Mouse (Mus musculus) testis, adult 2 months (tissue): ENCODE results near the gene Plcb1.

Experiments
- CTCF ChIP-seq: fragments of 200-500 bp; IDR thresholded peaks from 2 replicates; pipeline ENCODE4 v1.5.1; 2012; ENCODE audit warnings: low read depth, mild to moderate bottlenecking, inconsistent platforms, low read length, moderate library complexity; ENCODE audit not compliant: control insufficient read depth, insufficient read depth, insufficient replicate concordance
- POLR2A ChIP-seq: fragments of 200-500 bp; IDR thresholded peaks from 2 replicates; pipeline ENCODE4 v1.6.1; 2012; ENCODE audit warnings: low read depth, mild to moderate bottlenecking, inconsistent platforms, low read length, moderate library complexity; ENCODE audit not compliant: control insufficient read depth

- TF ChIP-seq POLR2A (no peak), CTCF (no peak)
These were observed 287.1 kb downstream of the Plcb1 start for GRCm38 (mm10) chr2:135073014-135073413.
